29 mouse cellular contexts compared by ENCODE assay signal in the genomic region with DNA sequence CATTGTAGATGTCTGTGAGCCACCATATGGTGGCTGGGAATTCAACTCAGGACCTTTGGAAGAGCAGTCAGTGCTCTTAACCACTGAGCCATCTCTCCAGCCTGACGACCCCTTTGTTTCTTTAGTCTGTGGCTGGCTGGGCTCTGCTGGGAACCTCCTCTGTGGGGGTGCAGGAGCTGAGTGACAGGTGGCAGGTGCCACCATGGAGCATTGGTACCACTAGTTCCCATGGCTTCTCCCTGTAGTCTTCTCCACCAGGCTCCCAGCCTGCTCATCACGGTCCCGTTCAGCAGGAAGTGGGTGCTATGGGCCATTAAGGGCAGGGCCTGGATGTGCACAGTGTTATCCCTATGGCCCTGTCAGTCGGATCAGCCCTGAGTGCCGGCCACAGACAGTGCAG. TPM values are rescaled to one million over a fixed set of nuclear protein-coding genes. Genes with fewer than 3 reads are reported as not detected.
A peak's percentile ranks its signal among the peaks of the same experiment; 100 is the strongest.
DNase-seq lines count a peak whose midpoint lies in the region; ATAC-seq and TF ChIP-seq lines count a peak whose summit lies in the region.
"Had no signal": no experiment of that assay in that cellular context is flagged by ENCODE, and none has a peak within 500 bp of the region (broad histone marks: within the 10 kb centered on the region; RNA-seq: fewer than 3 reads in every experiment).

No protein-coding gene starts in this region.

- intact Hi-C loops in left cerebral cortex, postnatal 36 days (cut with DNase I): loop anchor here (5.0 kb wide), 1 partner anchor 108 kb away; the partner anchor contains the start of gene Ercc1

- H3K36me3 ChIP-seq in heart, embryonic 13.5 days: peaks cover 24% of the 10 kb centered on the region
- H3K36me3 ChIP-seq in liver, embryonic 12.5 days: peaks cover 44% of the 10 kb centered on the region
- H3K36me3 ChIP-seq in liver, postnatal 0 days (replicated peaks; ENCODE audit: insufficient read depth, low read length): peaks cover 7% of the 10 kb centered on the region; the same call in 1 of the 2 replicates
- no peaks in the 10 kb centered on the region for H3K36me3 ChIP-seq in intestine, embryonic 15.5 days

- DNase-seq in heart, postnatal 4 days: no peak
- DNase-seq in liver, postnatal 0 days: no peak
- DNase-seq in adrenal gland, adult 8-10 months: no peak
- no peak for DNase-seq in left cerebral cortex, postnatal 36 days (ENCODE audit: low spot score in 2 of 2)
- DNase-seq: cerebellum, adult 2 months; cerebellum, postnatal 36 days; heart, postnatal 14 days; kidney, adult 9 months; kidney, postnatal 14 days; lung, postnatal 4 days; right cerebral cortex, adult 18-20 months; thymus, adult 2 months; thymus, postnatal 4 days had no signal

- 82% methylated on average over 5 of the region's 5 CpGs for WGBS in heart, embryonic 13.5 days
- 67% methylated on average over 5 of the region's 5 CpGs for WGBS in liver, embryonic 12.5 days (ENCODE audit: insufficient replicate concordance)
- 73% methylated on average over 5 of the region's 5 CpGs for WGBS in liver, postnatal 0 days (ENCODE audit: insufficient replicate concordance)
- WGBS in intestine, embryonic 15.5 days: 75% methylated on average over 5 of the region's 5 CpGs

- no peak for TF ChIP-seq EP300 in liver, postnatal 0 days (IDR thresholded peaks at IDR 0.05; ENCODE audit: low read depth)

- no peaks in the 10 kb centered on the region for H3K27me3 ChIP-seq in heart, embryonic 13.5 days (replicated peaks)
- no peaks in the 10 kb centered on the region for H3K27me3 ChIP-seq in liver, embryonic 12.5 days (replicated peaks)
- no peaks in the 10 kb centered on the region for H3K27me3 ChIP-seq in liver, postnatal 0 days (ENCODE audit: insufficient read depth, low read length)
- H3K27me3 ChIP-seq in intestine, embryonic 15.5 days (replicated peaks): no peaks in the 10 kb centered on the region
- H3K27me3 ChIP-seq: forebrain, embryonic 13.5 days; hindbrain, embryonic 12.5 days; neural tube, embryonic 15.5 days; Patski had no signal

- H3K27ac ChIP-seq in heart, embryonic 13.5 days (replicated peaks): no peak overlapping the region
- peak overlapping the region; percentile 23; the same call in 1 of the 2 replicates for H3K27ac ChIP-seq in liver, embryonic 12.5 days
- H3K27ac ChIP-seq in liver, postnatal 0 days (ENCODE audit: low read depth): no peak overlapping the region
- H3K27ac ChIP-seq in intestine, embryonic 15.5 days: peak overlapping the region; percentile 44; the same call in 1 of the 2 replicates
- H3K27ac ChIP-seq: forebrain, embryonic 13.5 days; hindbrain, embryonic 12.5 days; limb, embryonic 10.5 days; liver, embryonic 14.5 days; midbrain, embryonic 10.5 days; neural tube, embryonic 15.5 days; stomach, postnatal 0 days had no signal

- ATAC-seq in heart, embryonic 13.5 days (ENCODE audit: extremely low read depth, insufficient number of reproducible peaks, low FRiP score, low TSS enrichment): no peak
- no peak for ATAC-seq in liver, embryonic 12.5 days
- ATAC-seq in liver, postnatal 0 days: no peak
- no peak for ATAC-seq in intestine, embryonic 15.5 days
- ATAC-seq: forebrain, embryonic 13.5 days; inflammation-experienced regulatory T-cells, adult 6 months; Patski had no signal

- H3K4me2 ChIP-seq in heart, embryonic 13.5 days: no peak overlapping the region
- no peak overlapping the region for H3K4me2 ChIP-seq in liver, embryonic 12.5 days
- no peak overlapping the region for H3K4me2 ChIP-seq in liver, postnatal 0 days (ENCODE audit: low read depth, low read length)
- H3K4me2 ChIP-seq in intestine, embryonic 15.5 days (replicated peaks): no peak overlapping the region
- H3K4me2 ChIP-seq: forebrain, embryonic 13.5 days; hindbrain, embryonic 12.5 days; neural tube, embryonic 15.5 days had no signal

- no peak overlapping the region for H3K4me3 ChIP-seq in heart, embryonic 13.5 days
- no peak overlapping the region for H3K4me3 ChIP-seq in liver, embryonic 12.5 days
- H3K4me3 ChIP-seq in liver, postnatal 0 days (ENCODE audit: low read depth, low read length): no peak overlapping the region
- H3K4me3 ChIP-seq in intestine, embryonic 15.5 days (replicated peaks): no peak overlapping the region
- H3K4me3 ChIP-seq: forebrain, embryonic 13.5 days; hindbrain, embryonic 12.5 days; limb, embryonic 10.5 days; midbrain, embryonic 10.5 days; neural tube, embryonic 15.5 days had no signal

- H3K9me3 ChIP-seq in heart, embryonic 13.5 days: no peaks in the 10 kb centered on the region
- no peaks in the 10 kb centered on the region for H3K9me3 ChIP-seq in liver, embryonic 12.5 days (replicated peaks)
- H3K9me3 ChIP-seq in liver, postnatal 0 days (ENCODE audit: low read length): no peaks in the 10 kb centered on the region
- no peaks in the 10 kb centered on the region for H3K9me3 ChIP-seq in intestine, embryonic 15.5 days
- H3K9me3 ChIP-seq: forebrain, embryonic 13.5 days; hindbrain, embryonic 12.5 days; limb, embryonic 10.5 days; midbrain, embryonic 10.5 days; neural tube, embryonic 15.5 days had no signal

- H3K4me1 ChIP-seq in heart, embryonic 13.5 days: peaks cover 69% of the 10 kb centered on the region
- peaks cover 83% of the 10 kb centered on the region for H3K4me1 ChIP-seq in liver, embryonic 12.5 days
- H3K4me1 ChIP-seq in liver, postnatal 0 days (ENCODE audit: insufficient read depth): peaks cover 14% of the 10 kb centered on the region; the same call in 1 of the 2 replicates
- peaks cover 27% of the 10 kb centered on the region for H3K4me1 ChIP-seq in intestine, embryonic 15.5 days (replicated peaks)

- 0 out of 2 replicates have a peak overlapping the region, but pooled peaks have one; percentile 16 for H3K9ac ChIP-seq in heart, embryonic 13.5 days
- H3K9ac ChIP-seq in liver, embryonic 12.5 days: no peak overlapping the region; the same call in 1 of the 2 replicates
- H3K9ac ChIP-seq in liver, postnatal 0 days (replicated peaks): no peak overlapping the region; the same call in 1 of the 2 replicates
- H3K9ac ChIP-seq in intestine, embryonic 15.5 days: no peak overlapping the region
- H3K9ac ChIP-seq: forebrain, embryonic 13.5 days; hindbrain, embryonic 12.5 days; liver, embryonic 14.5 days; neural tube, embryonic 15.5 days had no signal

- no peak for TF ChIP-seq CTCF in liver, postnatal 0 days (IDR thresholded peaks at IDR 0.05; ENCODE audit: low read depth)

RNA-seq across cellular contexts. Expression of gene Opa3, which starts 6.5 kb away (rescaled TPM):
- 35.2 and 38.4 TPM in 2 replicates for polyA plus RNA-seq in heart, embryonic 13.5 days (2015; fragmentation: Nextera tagmentation; extraction: Ambion mirVana)
- 10 to 100 TPM; 54.7 to 60.0 TPM for total RNA-seq in heart, postnatal 4 days (2021)
- polyA plus RNA-seq in liver, embryonic 12.5 days (2016; fragmentation: Nextera tagmentation; extraction: Ambion mirVana): 22.1 and 23.3 TPM in 2 replicates
- 8.7 and 9.7 TPM in 2 replicates for polyA plus RNA-seq in liver, postnatal 0 days (2015; fragmentation: Nextera tagmentation; extraction: Ambion mirVana)
- 36.8 and 39.4 TPM in 2 replicates for polyA plus RNA-seq in intestine, embryonic 15.5 days (2015; fragmentation: Nextera tagmentation; extraction: Ambion mirVana)
- 10 to 100 TPM; 32.4 to 41.5 (median 33.7) TPM for total RNA-seq in adrenal gland, adult 8-10 months (2022)
- 10 to 100 TPM; 41.0 to 45.7 TPM for total RNA-seq in left cerebral cortex, postnatal 36 days (2021)

RNA-seq across cellular contexts. Expression of gene Gpr4, which starts 22.3 kb away (rescaled TPM):
- polyA plus RNA-seq in heart, embryonic 13.5 days (2015; fragmentation: Nextera tagmentation; extraction: Ambion mirVana): 1.7 and 1.8 TPM in 2 replicates
- total RNA-seq in heart, postnatal 4 days (2021): 1 to 10 TPM; 6.7 to 8.1 TPM
- polyA plus RNA-seq in liver, embryonic 12.5 days (2016; fragmentation: Nextera tagmentation; extraction: Ambion mirVana): 0.51 and 0.62 TPM in 2 replicates
- 0.74 and 0.83 TPM in 2 replicates for polyA plus RNA-seq in liver, postnatal 0 days (2015; fragmentation: Nextera tagmentation; extraction: Ambion mirVana)
- 1.4 and 1.5 TPM in 2 replicates for polyA plus RNA-seq in intestine, embryonic 15.5 days (2015; fragmentation: Nextera tagmentation; extraction: Ambion mirVana)
- 10 to 100 TPM in 2 of 4 experiments, 1 to 10 TPM in 2; 5.7 to 15.2 (median 8.2) TPM for total RNA-seq in adrenal gland, adult 8-10 months (2022)
- total RNA-seq in left cerebral cortex, postnatal 36 days (2021): 1 to 10 TPM; 2.1 to 4.6 TPM

RNA-seq across cellular contexts. Expression of gene Vasp, which starts 37.0 kb away (rescaled TPM):
- 81.2 and 81.7 TPM in 2 replicates for polyA plus RNA-seq in heart, embryonic 13.5 days (2015; fragmentation: Nextera tagmentation; extraction: Ambion mirVana)
- 100 to 1,000 TPM; 117 to 119 TPM for total RNA-seq in heart, postnatal 4 days (2021)
- 61.1 and 61.5 TPM in 2 replicates for polyA plus RNA-seq in liver, embryonic 12.5 days (2016; fragmentation: Nextera tagmentation; extraction: Ambion mirVana)
- 36.2 and 36.4 TPM in 2 replicates for polyA plus RNA-seq in liver, postnatal 0 days (2015; fragmentation: Nextera tagmentation; extraction: Ambion mirVana)
- polyA plus RNA-seq in intestine, embryonic 15.5 days (2015; fragmentation: Nextera tagmentation; extraction: Ambion mirVana): 109 and 114 TPM in 2 replicates
- total RNA-seq in adrenal gland, adult 8-10 months (2022): 10 to 100 TPM; 44.8 to 70.6 (median 59.1) TPM
- total RNA-seq in left cerebral cortex, postnatal 36 days (2021): 10 to 100 TPM; 11.2 to 13.5 TPM

RNA-seq across cellular contexts. Expression of gene Ppm1n, which starts 45.2 kb away (rescaled TPM):
- not detected in 2 replicates for polyA plus RNA-seq in heart, embryonic 13.5 days (2015; fragmentation: Nextera tagmentation; extraction: Ambion mirVana)
- under 1 TPM in 1 of 2 experiments, not detected in 1; 0.26 TPM for total RNA-seq in heart, postnatal 4 days (2021)
- polyA plus RNA-seq in liver, embryonic 12.5 days (2016; fragmentation: Nextera tagmentation; extraction: Ambion mirVana): not detected in 2 replicates
- polyA plus RNA-seq in liver, postnatal 0 days (2015; fragmentation: Nextera tagmentation; extraction: Ambion mirVana): 0.15 TPM in 1 of 2 replicates, not detected in the other
- polyA plus RNA-seq in intestine, embryonic 15.5 days (2015; fragmentation: Nextera tagmentation; extraction: Ambion mirVana): 0.14 and 0.34 TPM in 2 replicates
- not detected for total RNA-seq in adrenal gland, adult 8-10 months (2022)
- not detected for total RNA-seq in left cerebral cortex, postnatal 36 days (2021)
- total RNA-seq: adrenal gland, adult 18-20 months; heart, postnatal 14 days; layer of hippocampus, adult 18-20 months had no signal
- polyA plus RNA-seq: gonadal fat pad, adult 2 months; lung, embryonic 16.5 days had no signal

RNA-seq across cellular contexts. Expression of gene Rtn2, which starts 47.8 kb away (rescaled TPM):
- polyA plus RNA-seq in heart, embryonic 13.5 days (2015; fragmentation: Nextera tagmentation; extraction: Ambion mirVana): 26.1 and 29.3 TPM in 2 replicates
- total RNA-seq in heart, postnatal 4 days (2021): 10 to 100 TPM; 30.2 to 32.3 TPM
- polyA plus RNA-seq in liver, embryonic 12.5 days (2016; fragmentation: Nextera tagmentation; extraction: Ambion mirVana): 5.1 and 5.6 TPM in 2 replicates
- polyA plus RNA-seq in liver, postnatal 0 days (2015; fragmentation: Nextera tagmentation; extraction: Ambion mirVana): 1.5 and 4.6 TPM in 2 replicates
- polyA plus RNA-seq in intestine, embryonic 15.5 days (2015; fragmentation: Nextera tagmentation; extraction: Ambion mirVana): 11.3 and 12.5 TPM in 2 replicates
- 10 to 100 TPM in 1 of 4 experiments, 1 to 10 TPM in 3; 3.8 to 15.0 (median 6.8) TPM for total RNA-seq in adrenal gland, adult 8-10 months (2022)
- total RNA-seq in left cerebral cortex, postnatal 36 days (2021): 100 to 1,000 TPM in 1 of 2 experiments, 10 to 100 TPM in 1; 98.6 to 121 TPM
- polyA plus RNA-seq: inflammation-experienced regulatory T-cells, adult 6 months had no signal

Comparison
In these comparisons a context has a peak if more than half of its experiments do, and no peak if none do; other contexts are left out.
1. H3K27ac ChIP-seq: peak in liver, embryonic 12.5 days (single experiment) and intestine, embryonic 15.5 days (single experiment); none in heart, embryonic 13.5 days (single experiment) and liver, postnatal 0 days (single experiment).